Mouse (Mus musculus) embryo, embryonic 11.5 days (tissue): Measurements from ENCODE around the gene Abcd1.

Experiments
- DNase-seq: peaks from one replicate; pipeline ENCODE4 v3.0.0-alpha.2; 2012; ENCODE audit warnings: low read depth, low spot score

Abcd1 gene

DNA sequence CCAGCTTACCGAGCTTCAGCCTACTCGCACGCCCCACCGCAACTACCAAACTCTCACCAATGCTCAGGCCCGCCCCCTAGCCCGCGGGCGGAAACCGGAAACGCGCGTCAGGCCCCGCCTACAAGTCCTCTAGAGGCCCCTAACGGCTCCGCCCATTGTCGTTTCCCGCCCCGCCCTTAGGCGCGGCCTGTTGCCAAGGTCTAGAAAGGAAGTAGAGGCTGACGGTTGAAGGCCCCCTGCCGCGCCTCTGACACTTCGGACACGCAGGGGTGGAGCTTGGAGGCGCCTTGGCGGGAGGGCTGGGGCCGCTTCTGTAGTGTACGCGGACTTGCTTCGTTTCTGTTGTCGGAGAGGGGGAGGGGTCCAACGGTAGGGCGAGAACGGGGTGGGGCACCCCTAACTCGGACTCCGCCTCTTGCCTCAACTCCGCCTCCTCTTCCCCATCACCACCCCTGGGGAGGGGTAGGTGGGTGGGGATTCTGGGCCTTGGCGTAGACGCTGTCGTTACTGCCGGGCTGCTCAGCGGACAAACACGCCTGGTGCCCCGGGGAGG is at the start of gene Abcd1, which contains the start of gene Bcap31:
TSS of gene Abcd1 (plus strand) at position 489 of the 553 bp plus-strand sequence.
TSS of gene Bcap31 (minus strand) at position 67 of the 553 bp plus-strand sequence.
- peak; percentile 89 for DNase-seq

DNA sequence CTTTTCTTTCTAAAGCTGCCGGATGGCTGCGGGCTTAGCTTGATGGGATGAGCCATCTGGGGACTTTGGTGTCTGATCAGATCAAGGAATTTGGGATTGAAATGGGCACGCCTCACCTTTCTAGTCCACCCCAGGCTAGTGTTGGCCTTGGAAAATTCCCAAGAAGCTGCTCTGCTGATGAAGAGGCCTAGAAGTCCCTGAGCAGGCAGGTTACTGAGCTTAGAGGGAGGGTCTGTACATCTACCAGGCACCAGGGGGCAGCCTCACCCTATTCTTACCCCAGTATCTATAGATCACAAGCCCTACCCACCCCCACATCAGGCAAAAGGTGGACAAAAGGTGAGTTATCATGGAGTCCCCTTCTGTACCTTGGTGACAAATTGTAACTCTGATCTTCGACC is 44.4 kb upstream of the Abcd1 start:
- peak; percentile 40 for DNase-seq

DNA sequence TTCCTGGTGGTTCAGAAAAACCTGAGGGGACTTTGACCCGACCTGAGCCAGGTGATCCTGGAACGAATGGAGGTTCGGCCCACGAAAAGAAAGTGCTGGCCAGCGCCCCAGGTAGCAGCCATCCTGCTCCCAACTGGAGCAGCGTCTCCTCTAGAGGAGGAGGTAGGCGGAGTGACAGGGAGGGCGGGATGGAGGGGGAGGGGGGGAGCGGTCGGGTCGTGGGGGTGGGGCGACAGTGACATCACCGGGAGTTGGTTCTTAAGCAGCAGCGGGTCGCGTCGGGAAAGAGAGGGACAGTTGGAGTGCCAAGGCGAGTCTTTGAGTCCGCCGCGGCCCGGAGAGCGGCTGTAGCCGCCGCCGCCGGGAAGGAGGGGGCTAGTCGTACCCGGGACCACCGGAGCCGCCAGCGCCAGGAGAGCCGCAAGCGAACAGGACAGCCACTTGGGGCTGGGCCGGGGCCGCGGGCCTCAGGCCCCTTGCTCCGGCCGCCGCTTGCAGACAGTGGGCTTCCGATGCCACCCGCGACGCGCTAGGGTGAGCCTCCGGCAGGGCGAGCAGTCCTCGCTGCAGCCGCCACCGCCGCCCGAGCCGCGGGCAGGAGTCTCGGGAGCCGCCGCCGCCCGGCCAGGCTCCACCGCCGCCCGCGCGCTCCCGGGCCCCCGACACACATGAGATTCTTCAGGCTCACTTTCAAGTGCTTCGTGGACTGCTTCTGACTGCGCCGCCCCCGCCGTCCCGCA is 43.3 kb upstream of the Abcd1 start, which contains the start of gene Slc6a8:
TSS of gene Slc6a8 (plus strand) at position 272 of the 740 bp plus-strand sequence.
- peak; percentile 43 for DNase-seq

GRCm38 (mm10) chrX:73673619-73673967 is 42.8 kb upstream of the Abcd1 start:
- DNase-seq: no peak

GRCm38 (mm10) chrX:73673968-73674661 is 42.3 kb upstream of the Abcd1 start:
- DNase-seq: no peak

GRCm38 (mm10) chrX:73675231-73675630 is 41.2 kb upstream of the Abcd1 start:
- no peak for DNase-seq

DNA sequence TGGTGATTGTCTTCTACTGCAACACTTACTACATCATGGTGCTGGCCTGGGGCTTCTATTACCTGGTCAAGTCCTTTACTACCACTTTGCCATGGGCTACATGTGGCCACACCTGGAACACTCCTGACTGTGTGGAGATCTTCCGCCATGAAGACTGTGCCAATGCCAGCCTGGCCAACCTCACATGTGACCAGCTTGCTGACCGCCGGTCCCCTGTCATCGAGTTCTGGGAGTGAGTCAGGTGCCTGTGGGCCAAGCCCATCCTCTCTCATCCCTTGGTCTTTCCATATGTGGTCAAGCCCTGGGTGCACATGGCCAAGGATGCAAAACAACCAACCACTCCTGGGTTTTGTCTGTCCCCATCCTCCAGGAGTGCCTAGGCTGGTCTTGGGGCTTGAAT is 39.7 kb upstream of the Abcd1 start:
- DNase-seq: no peak

- DNase-seq: no peak
Observed at GRCm38 (mm10) chrX:73684156-73684555, 32.2 kb upstream of the Abcd1 start.

DNA sequence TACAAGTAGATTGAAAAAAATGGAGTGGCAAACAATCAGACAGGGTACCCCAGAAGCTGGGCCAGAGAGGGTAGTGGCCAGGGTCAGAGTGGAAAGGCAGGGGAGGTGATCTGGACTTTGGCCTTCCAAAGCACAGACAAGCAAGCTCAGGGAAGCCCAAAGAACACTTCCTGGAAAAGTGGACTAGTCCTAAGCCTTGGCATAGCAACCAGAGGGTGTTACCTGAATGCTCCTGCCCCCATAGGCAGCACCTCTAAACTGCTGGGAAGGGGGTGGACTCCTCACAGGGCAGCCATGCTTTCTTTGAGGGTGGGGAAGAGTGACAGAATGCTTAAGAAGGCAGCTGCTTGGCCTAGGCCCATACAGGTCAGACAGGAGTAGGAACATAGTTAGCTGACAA is 31.4 kb upstream of the Abcd1 start:
- DNase-seq: no peak

DNA sequence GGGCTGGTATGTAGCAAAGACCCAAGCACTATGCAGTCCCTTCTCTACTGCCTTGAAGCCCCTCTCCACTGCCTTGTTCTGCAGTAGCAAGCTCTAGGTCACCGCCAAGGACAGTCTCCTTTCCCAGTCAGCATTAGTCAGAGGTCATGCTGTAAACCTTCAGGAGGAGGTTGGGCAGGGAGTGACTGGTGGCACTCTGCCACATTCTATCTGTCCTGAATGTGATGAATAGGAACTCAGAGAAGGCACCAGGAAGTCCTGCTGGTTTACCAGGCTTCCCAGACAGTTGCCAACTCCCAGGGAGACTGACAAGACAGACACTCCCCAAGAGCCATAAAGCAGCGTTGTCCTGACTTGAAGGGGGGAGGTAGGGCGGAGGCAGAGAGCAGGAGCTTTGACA is 30.8 kb upstream of the Abcd1 start:
- DNase-seq: no peak

GRCm38 (mm10) chrX:73690917-73691629 is 25.3 kb upstream of the Abcd1 start:
- no peak for DNase-seq

GRCm38 (mm10) chrX:73700472-73700871 is 15.9 kb upstream of the Abcd1 start:
- no peak for DNase-seq

DNA sequence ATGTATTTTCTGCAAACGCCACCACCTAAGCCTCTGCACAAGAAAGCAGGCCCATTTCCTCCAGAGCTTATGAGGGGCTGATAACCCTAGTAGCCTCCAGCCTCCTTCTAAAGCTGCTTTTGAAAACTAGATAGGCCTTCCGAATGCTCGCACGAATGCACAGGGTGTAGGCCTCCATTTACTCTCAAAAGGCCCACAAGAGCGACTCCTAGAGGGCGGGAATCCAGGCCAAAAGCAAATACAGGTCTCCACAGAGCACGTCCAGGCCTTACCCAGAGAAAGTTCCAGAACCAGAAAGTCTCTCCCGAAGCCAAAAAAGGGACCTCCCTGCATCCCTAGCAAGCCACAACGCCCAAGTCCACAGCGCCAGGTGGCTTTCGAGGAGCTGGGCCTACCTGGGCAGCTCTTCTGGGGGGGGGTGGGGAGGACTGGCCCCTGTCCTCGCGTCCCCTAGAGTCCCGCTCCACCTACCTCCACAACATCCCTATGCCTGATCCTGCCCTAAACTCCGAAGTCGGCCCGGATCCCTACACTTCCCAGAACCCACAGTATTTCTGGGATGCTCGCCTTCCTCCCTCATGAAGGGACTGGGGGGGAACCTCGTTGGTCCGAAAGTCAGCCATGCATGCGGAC is 805 bp upstream of the Abcd1 start:
- no peak for DNase-seq

DNA sequence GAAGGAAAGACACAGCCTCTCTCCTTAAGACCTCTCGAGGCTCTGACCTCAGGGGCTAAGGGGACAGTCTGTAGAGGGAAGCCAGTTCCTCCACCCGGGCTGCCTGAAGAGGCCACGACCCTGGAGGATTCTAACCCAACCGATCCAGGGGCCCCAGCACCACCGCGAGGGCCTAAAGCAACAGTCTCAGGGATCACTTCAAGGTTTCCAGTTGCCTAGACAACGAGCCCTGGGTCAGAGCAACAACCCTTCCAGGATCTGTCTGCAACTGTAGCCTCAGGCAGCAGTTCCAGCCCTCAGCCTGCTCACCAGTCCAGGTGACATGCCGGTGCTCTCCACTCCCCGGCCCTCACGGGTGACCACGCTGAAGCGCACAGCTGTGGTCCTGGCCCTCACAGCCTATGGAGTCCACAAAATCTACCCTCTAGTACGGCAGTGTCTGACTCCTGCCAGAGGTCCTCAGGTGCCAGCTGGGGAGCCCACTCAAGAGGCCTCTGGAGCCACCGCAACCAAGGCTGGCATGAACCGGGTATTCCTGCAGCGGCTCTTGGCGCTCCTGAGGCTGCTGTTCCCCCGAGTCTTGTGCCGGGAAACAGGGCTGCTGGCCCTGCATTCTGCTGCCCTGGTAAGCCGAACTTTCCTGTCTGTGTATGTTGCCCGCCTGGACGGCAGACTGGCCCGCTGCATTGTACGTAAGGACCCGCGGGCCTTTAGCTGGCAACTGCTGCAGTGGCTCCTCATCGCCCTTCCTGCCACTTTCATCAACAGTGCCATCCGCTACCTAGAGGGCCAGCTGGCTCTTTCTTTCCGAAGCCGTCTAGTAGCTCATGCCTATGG is 530 bp downstream of the Abcd1 start:
- no peak for DNase-seq

- DNase-seq: no peak
Observed at GRCm38 (mm10) chrX:73717667-73718066, 1.3 kb downstream of the Abcd1 start.

DNA sequence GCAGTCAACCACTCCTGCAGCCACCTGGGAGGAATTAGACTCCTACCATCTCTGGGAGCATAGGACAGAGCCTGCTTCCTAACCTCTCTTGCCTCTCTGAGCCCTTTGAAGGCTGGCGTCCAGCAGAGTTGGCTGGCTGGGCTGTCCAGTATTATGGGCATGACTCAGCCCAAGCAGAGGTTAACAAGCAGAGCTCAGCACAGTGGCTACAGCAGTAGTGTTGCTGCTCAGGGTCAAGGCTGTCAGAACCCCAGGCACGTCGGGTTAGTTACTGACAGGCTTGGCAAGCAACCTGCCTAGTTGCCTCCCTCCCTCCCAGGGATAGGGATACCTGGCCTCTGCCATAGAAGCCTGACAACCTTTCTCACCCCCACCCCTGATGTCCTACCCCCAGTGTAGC is 1.9 kb downstream of the Abcd1 start:
- DNase-seq: no peak

DNA sequence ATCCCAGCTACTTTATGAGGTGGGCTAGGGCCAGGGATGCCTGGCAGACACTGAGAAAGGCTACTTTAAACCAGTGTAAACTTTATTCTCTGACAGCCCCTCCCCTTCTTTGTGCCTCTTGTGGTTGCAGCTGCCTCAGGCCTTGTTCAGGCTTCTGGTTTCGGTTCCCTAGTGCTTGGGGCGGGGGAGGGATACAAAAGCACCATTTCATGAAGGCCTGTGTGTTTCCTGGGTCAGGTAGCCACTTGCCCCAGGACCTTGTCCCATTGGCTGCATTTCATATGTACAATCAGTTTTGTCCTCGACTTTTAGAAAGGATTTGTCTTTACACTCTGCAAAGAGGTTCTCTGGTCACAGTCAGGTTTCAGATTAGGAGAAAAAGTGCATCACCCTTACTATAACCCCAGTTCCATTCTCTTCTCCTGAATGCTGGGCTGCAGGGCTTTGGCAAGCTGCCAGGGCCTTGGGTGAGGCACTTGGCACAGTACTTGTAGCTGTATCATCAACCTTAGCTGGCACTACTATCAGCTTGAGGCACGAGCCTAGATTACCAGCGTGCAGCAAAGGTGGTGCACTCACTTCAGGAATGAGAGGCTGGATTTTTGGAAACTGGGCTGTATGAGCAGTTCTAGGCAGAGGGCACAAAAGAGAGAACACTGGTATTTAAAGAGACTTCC is 2.4 kb downstream of the Abcd1 start:
- DNase-seq: no peak

DNA sequence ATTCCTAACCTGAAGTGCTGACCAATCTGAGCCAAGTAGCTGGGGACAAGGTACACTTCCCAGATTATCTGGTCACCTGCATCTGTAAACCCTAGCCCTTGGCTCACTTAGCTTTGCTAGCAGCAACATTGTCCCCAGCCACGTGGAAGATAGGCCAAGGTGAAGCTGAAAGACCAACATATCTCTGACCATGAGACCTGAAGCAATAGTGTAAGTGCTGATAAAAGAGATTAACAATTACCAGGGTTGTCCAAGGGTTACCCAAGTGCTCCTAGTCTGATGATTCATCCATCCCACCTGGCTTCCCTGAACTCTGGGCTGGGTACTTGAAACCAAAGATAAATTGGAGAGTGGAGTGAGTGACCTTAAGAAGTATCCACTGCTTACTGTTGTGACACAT is 14.5 kb downstream of the Abcd1 start:
- DNase-seq: no peak

- no peak for DNase-seq
Observed at GRCm38 (mm10) chrX:73738155-73738554, 21.8 kb downstream of the Abcd1 start.

DNA sequence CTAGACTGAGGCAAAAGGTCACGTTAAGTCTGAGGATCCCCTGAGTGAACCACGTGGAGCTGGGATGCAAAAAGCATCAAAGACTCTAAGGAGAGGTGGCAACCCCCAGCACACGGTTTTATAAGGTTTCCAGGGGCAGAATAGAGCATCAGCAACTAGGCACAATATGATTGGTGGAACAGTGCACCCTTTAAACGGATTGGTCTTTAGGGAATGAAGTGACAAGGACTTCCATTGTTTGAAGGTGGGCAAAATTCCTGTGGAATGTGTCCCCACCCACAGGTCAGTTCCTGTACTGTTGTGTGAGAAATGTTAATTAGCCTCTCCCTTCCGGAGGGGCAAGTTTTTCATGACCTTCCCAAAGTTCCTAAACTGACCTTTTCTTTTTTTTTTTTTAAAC is 22.8 kb downstream of the Abcd1 start:
- no peak for DNase-seq
